Mouse (Mus musculus) CH12.LX (cell line): ENCODE measurements around the gene Ifna4. TPM values are rescaled to one million over a fixed set of nuclear protein-coding genes. Genes with fewer than 3 reads are reported as not detected.

ENCODE experiments used
- DNase-seq: peaks from one replicate; pipeline ENCODE4 v3.0.0-alpha.2; 2013; ENCODE audit errors: extremely low read depth
- H3K27ac ChIP-seq: 2 replicates; pipeline ENCODE4 v1.5.1; 2012; ENCODE audit warnings: low read depth, mild to moderate bottlenecking, control low read depth, moderate library complexity; ENCODE audit not compliant: insufficient read depth
- H3K27me3 ChIP-seq: replicated peaks from 2 replicates; pipeline ENCODE3; 2012; ENCODE audit warnings: inconsistent platforms
- H3K36me3 ChIP-seq, 2 experiments: replicated peaks in 1 of 2; 2 replicates each; pipeline versions ENCODE3 to v1.6.1; 2012; ENCODE audit warnings: inconsistent platforms in 1 of 2, low read length in 1 of 2, mild to moderate bottlenecking in 1 of 2, mixed read lengths in 1 of 2, moderate library complexity in 1 of 2; ENCODE audit not compliant: control insufficient read depth in 1 of 2, insufficient read depth in 1 of 2
- H3K4me1 ChIP-seq, 2 experiments: 2 replicates each; pipeline ENCODE4 v1.6.1; 2012; ENCODE audit warnings: inconsistent platforms in 1 of 2, moderate library complexity in 1 of 2; ENCODE audit not compliant: insufficient read depth in 2 of 2, control insufficient read depth in 1 of 2
- H3K4me2 ChIP-seq: 2 replicates; pipeline ENCODE4 v1.6.1; 2012; ENCODE audit warnings: low read depth, mild to moderate bottlenecking, control low read depth; ENCODE audit not compliant: poor library complexity, insufficient read depth, severe bottlenecking
- H3K4me3 ChIP-seq, 3 experiments: fragments of 150-350 bp in 1 of 3; sonication (generic) in 1 of 3; replicated peaks in 1 of 3; 2 replicates each; pipeline versions ENCODE3 to v1.5.1; 2011 to 2012; ENCODE audit warnings: low read depth in 2 of 3, low read length in 2 of 3, mild to moderate bottlenecking in 2 of 3, moderate library complexity in 2 of 3, control low read depth in 1 of 3, improper control_type of control experiment in 1 of 3, inconsistent platforms in 1 of 3, mixed read lengths in 1 of 3; ENCODE audit not compliant: poor library complexity in 1 of 3
- H3K79me2 ChIP-seq: replicated peaks from 2 replicates; pipeline ENCODE4 v1.6.1; 2012; ENCODE audit warnings: mild to moderate bottlenecking, moderate library complexity; ENCODE audit not compliant: control insufficient read depth, poor library complexity, insufficient read depth, severe bottlenecking; ENCODE audit errors: extremely low read depth
- H3K9ac ChIP-seq: 2 replicates; pipeline ENCODE4 v1.6.1; 2012; ENCODE audit warnings: low read depth, mild to moderate bottlenecking, control low read depth, moderate library complexity; ENCODE audit not compliant: insufficient read depth
- H3K9me3 ChIP-seq: replicated peaks from 2 replicates; pipeline ENCODE3; 2012; ENCODE audit warnings: low read length, inconsistent platforms, mixed read lengths
- CHD1 ChIP-seq: IDR thresholded peaks from 2 replicates; pipeline ENCODE4 v1.6.1; 2012; ENCODE audit warnings: low read depth, low read length, improper control_type of control experiment, inconsistent platforms
- CHD2 ChIP-seq: IDR thresholded peaks from 2 replicates; pipeline ENCODE4 v1.6.1; 2011; ENCODE audit warnings: low read length, improper control_type of control experiment
- CTCF ChIP-seq, 2 experiments: IDR thresholded peaks in 1 of 2; conservative IDR thresholded peaks in 1 of 2; 2 replicates each; pipeline ENCODE4 v1.5.1; 2011 to 2012; ENCODE audit warnings: low read depth in 2 of 2, low read length in 2 of 2, improper control_type of control experiment in 1 of 2, inconsistent platforms in 1 of 2, mild to moderate bottlenecking in 1 of 2, moderate library complexity in 1 of 2
- EP300 ChIP-seq: IDR thresholded peaks from 2 replicates; pipeline ENCODE4 v1.6.1; 2011; ENCODE audit warnings: low read length, improper control_type of control experiment
- GABPA ChIP-seq: IDR thresholded peaks from 2 replicates; pipeline ENCODE4 v1.6.1; 2012; ENCODE audit warnings: low read depth, low read length, improper control_type of control experiment, inconsistent platforms; ENCODE audit not compliant: insufficient replicate concordance
- HCFC1 ChIP-seq: IDR thresholded peaks from 2 replicates; pipeline ENCODE4 v1.6.1; 2012; ENCODE audit warnings: low read depth, mild to moderate bottlenecking, inconsistent platforms, low read length, improper control_type of control experiment
- JUND ChIP-seq: conservative IDR thresholded peaks from 2 replicates; pipeline ENCODE4 v1.6.1; 2011; ENCODE audit warnings: low read depth, low read length, improper control_type of control experiment
- MAZ ChIP-seq: IDR thresholded peaks from 2 replicates; pipeline ENCODE4 v1.6.1; 2012; ENCODE audit warnings: low read depth, mild to moderate bottlenecking, inconsistent platforms, low read length, improper control_type of control experiment, moderate library complexity
- MXI1 ChIP-seq: IDR thresholded peaks from 2 replicates; pipeline ENCODE4 v1.6.1; 2011; ENCODE audit warnings: mild to moderate bottlenecking, low read depth, low read length, improper control_type of control experiment
- PAX5 ChIP-seq: IDR thresholded peaks from 2 replicates; pipeline ENCODE4 v1.6.1; 2012; ENCODE audit warnings: low read length, inconsistent platforms, mixed read lengths
- POLR2AphosphoS2 ChIP-seq: IDR thresholded peaks from 2 replicates; pipeline ENCODE4 v1.6.1; 2011; ENCODE audit warnings: low read depth, low read length, improper control_type of control experiment
- SMC3 ChIP-seq: IDR thresholded peaks from 2 replicates; pipeline ENCODE4 v1.6.1; 2011; ENCODE audit warnings: low read depth, low read length, improper control_type of control experiment
- TBP ChIP-seq: conservative IDR thresholded peaks from 2 replicates; pipeline ENCODE4 v1.6.1; 2011; ENCODE audit warnings: low read depth, low read length, improper control_type of control experiment
- ZC3H11A ChIP-seq: IDR thresholded peaks from 2 replicates; pipeline ENCODE4 v1.6.1; 2012; ENCODE audit warnings: low read depth, mild to moderate bottlenecking, inconsistent platforms, low read length, improper control_type of control experiment
- ZMIZ1 ChIP-seq: IDR thresholded peaks from 2 replicates; pipeline ENCODE4 v1.6.1; 2012; ENCODE audit warnings: low read depth, mild to moderate bottlenecking, inconsistent platforms, low read length, improper control_type of control experiment
- ZNF384 ChIP-seq: IDR thresholded peaks from 2 replicates; pipeline ENCODE4 v1.6.1; 2012; ENCODE audit warnings: low read depth, low read length, improper control_type of control experiment, inconsistent platforms
- dilution Hi-C: fragments of 300-500 bp; cut with MboI; formaldehyde crosslinking; loops from 2 replicates; pipeline ENCODE4 v1.14.3; 2020; ENCODE audit warnings: low sequenced_read_pairs; ENCODE audit not compliant: extremely low pct_unique_long_range_greater_than_20kb, extremely low pct_ligation_motif_present
- in situ Hi-C: fragments of 300-500 bp; cut with MboI; formaldehyde crosslinking; loops from 3 replicates; pipeline ENCODE4 v1.14.3; 2019; ENCODE audit warnings: low sequenced_read_pairs, low pct_ligation_motif_present, low pct_unique_long_range_greater_than_20kb, mixed read lengths
- polyA plus RNA-seq: library from polyadenylated mRNA; unstranded; fragments of >175 nt; gene quantifications from 2 replicates; pipeline ENCODE4 v1.2.1, GENCODE M21; 2012; ENCODE audit warnings: low read depth; ENCODE audit not compliant: insufficient read length
- total RNA-seq, 2 experiments: library from RNA; depleted of rRNA; stranded (reverse); fragments of 300-350 nt in 1 of 2; fragments of >200 nt in 1 of 2; gene quantifications; 2 replicates each; pipeline ENCODE4 v1.2.3; 2012 to 2014

Gene Ifna4
- total and polyA plus RNA-seq, 3 experiments: not detected

- no peak overlapping the region for H3K9ac ChIP-seq
- TF ChIP-seq MXI1 (no peak), ZNF384 (no peak), POLR2AphosphoS2 (no peak), SMC3 (no peak), EP300 (no peak), PAX5 (no peak), ZC3H11A (no peak), HCFC1 (no peak), GABPA (no peak), MAZ (no peak), JUND (no peak)
- peaks cover 59% of the 10 kb centered on the region for H3K27me3 ChIP-seq
- no peaks in the 10 kb centered on the region for H3K36me3 ChIP-seq
- dilution Hi-C loops: no loop called here
- in situ Hi-C loops: no loop called here
- no peak overlapping the region for H3K4me3 ChIP-seq
- H3K4me1 ChIP-seq: peaks cover 0 to 5% of the 10 kb centered on the region in 2 experiments; a peak in 2 of 4 replicates
- DNase-seq: no peak
- H3K9me3 ChIP-seq: peaks cover 4% of the 10 kb centered on the region
- no peak overlapping the region for H3K27ac ChIP-seq
- H3K4me2 ChIP-seq: no peak overlapping the region
- H3K79me2 ChIP-seq: no peaks in the 10 kb centered on the region
These were observed 17.6 kb downstream of the Ifna4 start for GRCm38 (mm10) chr4:88859214-88859613.

GRCm38 (mm10) chr4:88863309-88863708 lies 21.6 kb downstream of the Ifna4 start:
- DNase-seq: no peak
- no peak overlapping the region for H3K4me3 ChIP-seq
- H3K27me3 ChIP-seq: peaks cover 60% of the 10 kb centered on the region
- no peak overlapping the region for H3K9ac ChIP-seq
- dilution Hi-C loops (no loop called here), in situ Hi-C loops (no loop called here)
- H3K36me3 ChIP-seq: no peaks in the 10 kb centered on the region
- H3K27ac ChIP-seq: no peak overlapping the region
- TF ChIP-seq CHD2 (no peak), TBP (no peak), CTCF (conservative IDR thresholded peaks at IDR 0.05 in 1 of 2, IDR thresholded peaks at IDR 0.05 in 1 of 2; ENCODE audit: low read depth in 2 of 2, low read length in 2 of 2) (no peak), CHD1 (no peak), ZMIZ1 (no peak)
- H3K4me2 ChIP-seq: no peak overlapping the region
- H3K79me2 ChIP-seq: no peaks in the 10 kb centered on the region
- peaks cover 0 to 22% of the 10 kb centered on the region in 2 experiments; a peak in 2 of 4 replicates for H3K4me1 ChIP-seq
- no peaks in the 10 kb centered on the region for H3K9me3 ChIP-seq
